Mouse (Mus musculus): Measurements from ENCODE around the gene Axin2. TPM values are rescaled to one million over a fixed set of nuclear protein-coding genes. Genes with fewer than 3 reads are reported as not detected.

The Axin2 gene
- polyA plus RNA-seq, 1 experiment from 2014 or later: 5.9 TPM

DNA sequence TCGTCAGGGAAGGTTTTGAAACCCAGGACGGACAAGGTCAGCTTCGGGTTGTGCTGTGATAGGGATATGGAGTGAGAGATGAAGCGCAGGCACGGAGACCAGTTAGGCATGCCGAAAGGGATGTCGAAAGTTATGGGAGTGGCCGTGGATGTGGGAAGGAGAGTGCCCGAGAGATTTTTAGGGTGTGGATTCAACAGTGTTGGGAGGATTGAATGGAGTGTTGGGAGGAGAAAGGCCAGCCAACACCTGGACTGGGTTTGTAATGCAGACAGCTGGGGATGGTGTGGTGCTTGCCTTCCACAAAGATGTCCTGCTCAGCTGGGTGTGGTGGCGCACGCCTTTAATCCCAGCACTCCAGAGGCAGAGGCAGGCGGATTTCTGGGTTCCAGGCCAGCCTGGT lies 8.0 kb upstream of the Axin2 start:
- H3K4me1 ChIP-seq (replicated peaks; ENCODE audit: control insufficient read depth, insufficient read depth, low read length): peaks cover 4% of the 10 kb centered on the region
- H3K9ac ChIP-seq (replicated peaks; ENCODE audit: low read depth, low read length): no peak overlapping the region
- ATAC-seq: no peak
- no peaks in the 10 kb centered on the region for H3K9me3 ChIP-seq (ENCODE audit: control insufficient read depth, low read length)
- H3K4me3 ChIP-seq (replicated peaks; ENCODE audit: low read length): no peak overlapping the region
- H3K27ac ChIP-seq (ENCODE audit: low read length): no peak overlapping the region
- no peaks in the 10 kb centered on the region; the same call in none of the 2 replicates for H3K27me3 ChIP-seq (replicated peaks; ENCODE audit: control insufficient read depth, insufficient read depth, low read length)
- H3K4me2 ChIP-seq (ENCODE audit: low read length): no peak overlapping the region
- no peaks in the 10 kb centered on the region for H3K36me3 ChIP-seq (ENCODE audit: control insufficient read depth, insufficient read depth)
- 97% methylated on average over 12 of the region's 12 CpGs for WGBS

DNA sequence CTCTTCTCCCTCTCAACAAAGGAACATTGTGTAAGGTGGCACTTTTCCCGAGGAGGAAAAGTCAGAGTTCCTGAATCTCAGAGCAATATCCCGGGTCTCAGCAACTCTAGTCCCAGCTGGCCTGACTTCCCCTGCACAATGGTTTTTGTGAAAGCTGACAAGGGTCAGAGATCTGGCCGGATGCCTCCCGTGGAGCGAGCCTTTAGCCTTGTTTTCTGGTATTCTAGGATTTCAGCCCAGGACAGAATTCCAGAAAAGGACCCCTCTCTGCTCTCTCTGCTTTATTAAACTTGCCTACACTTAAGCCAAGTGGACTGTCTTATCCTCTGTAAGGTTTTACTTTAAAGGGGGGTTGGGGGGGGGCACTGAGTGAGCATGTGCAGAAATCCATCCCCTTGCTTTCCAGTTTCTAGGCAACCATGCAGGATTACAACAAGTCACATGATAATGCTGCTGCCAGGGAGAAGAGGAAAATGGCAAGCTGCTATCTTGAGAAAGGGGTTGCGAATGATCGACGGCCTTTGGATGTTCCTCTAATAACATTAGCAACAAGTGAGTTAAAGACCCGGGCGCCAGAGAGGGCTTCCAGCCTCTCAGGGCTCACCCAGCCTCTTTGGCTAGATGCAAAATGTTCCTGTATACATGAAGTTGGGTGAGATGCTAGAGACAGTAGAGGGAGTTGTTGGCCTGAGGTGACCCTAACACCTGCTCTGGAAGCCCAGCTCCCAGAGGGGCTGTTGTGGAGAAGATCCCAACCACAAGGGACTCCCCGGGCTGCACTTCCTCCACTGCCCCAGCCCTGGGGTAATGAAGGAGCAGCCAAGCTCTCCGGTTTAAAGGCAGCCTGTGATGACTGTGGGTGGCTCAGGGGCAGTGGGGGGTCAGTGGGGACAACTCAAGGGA lies 2.5 kb upstream of the Axin2 start:
- WGBS: 7% methylated on average over 12 of the region's 12 CpGs
- H3K4me3 ChIP-seq (replicated peaks; ENCODE audit: low read length): no peak overlapping the region
- H3K9ac ChIP-seq (replicated peaks; ENCODE audit: low read depth, low read length): 0 out of 2 replicates have a peak overlapping the region, but pooled peaks have one; percentile 5
- H3K4me1 ChIP-seq (replicated peaks; ENCODE audit: control insufficient read depth, insufficient read depth, low read length): peaks cover 24% of the 10 kb centered on the region
- no peaks in the 10 kb centered on the region for H3K9me3 ChIP-seq (ENCODE audit: control insufficient read depth, low read length)
- H3K4me2 ChIP-seq (ENCODE audit: low read length): peak overlapping the region; percentile 18
- no peaks in the 10 kb centered on the region for H3K36me3 ChIP-seq (ENCODE audit: control insufficient read depth, insufficient read depth)
- H3K27me3 ChIP-seq (replicated peaks; ENCODE audit: control insufficient read depth, insufficient read depth, low read length): no peaks in the 10 kb centered on the region
- peak overlapping the region; percentile 29; the same call in 1 of the 2 replicates for H3K27ac ChIP-seq (ENCODE audit: low read length)
- no peak for ATAC-seq

DNA sequence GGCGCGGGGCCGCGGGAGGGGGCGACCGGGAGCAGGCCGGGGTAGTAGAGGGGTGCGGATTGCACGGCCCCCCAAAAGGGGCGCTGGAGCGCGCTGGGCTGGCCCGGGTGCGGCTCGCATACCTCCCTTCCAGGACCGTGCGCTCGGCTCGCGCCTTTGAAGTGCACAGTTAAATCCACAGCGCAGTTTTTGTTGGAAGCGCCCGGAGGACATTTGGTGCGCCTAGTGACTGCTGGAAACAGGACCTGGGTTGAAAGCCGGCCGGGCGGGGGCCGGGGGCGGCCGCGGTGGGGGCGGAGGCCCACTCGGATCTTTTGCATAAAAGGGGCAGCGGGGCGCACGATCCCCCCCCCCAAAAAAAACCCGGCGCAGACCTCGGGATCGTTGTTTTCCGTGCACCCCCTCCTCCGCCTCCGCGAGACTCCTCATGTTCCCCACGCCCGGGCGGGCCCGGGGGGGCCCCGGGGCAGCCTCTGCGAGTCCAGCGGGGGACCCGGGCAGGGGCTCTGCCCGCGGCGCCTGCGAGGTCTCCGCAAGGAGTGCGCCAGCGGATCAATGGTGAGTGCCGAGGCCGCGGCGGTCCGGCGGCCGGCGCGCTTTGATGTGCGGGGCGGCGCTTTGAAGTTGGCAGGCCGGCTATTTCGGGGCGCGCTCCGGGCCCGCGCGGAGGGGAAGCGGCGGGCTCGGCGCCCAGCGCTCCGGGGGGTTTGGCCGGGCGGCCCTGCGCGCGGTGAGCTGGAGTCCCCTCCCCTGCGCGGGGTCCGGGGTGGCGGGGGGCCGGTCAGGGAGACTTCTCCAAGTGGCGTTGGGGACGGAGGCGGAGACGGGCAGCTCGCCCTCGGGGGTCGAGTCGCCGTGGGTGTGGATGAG lies 722 bp downstream of the Axin2 start:
- Histone ChIP-seq H3K27me3 (replicated peaks; ENCODE audit: control insufficient read depth, insufficient read depth, low read length) (no peaks in the 10 kb centered on the region), H3K36me3 (ENCODE audit: control insufficient read depth, insufficient read depth) (no peaks in the 10 kb centered on the region), H3K9me3 (ENCODE audit: control insufficient read depth, low read length) (no peaks in the 10 kb centered on the region), H3K27ac (ENCODE audit: low read length) (peak overlapping the region; percentile 100), H3K9ac (replicated peaks; ENCODE audit: low read depth, low read length) (peak overlapping the region; percentile 94), H3K4me1 (replicated peaks; ENCODE audit: control insufficient read depth, insufficient read depth, low read length) (peaks cover 56% of the 10 kb centered on the region), H3K4me3 (replicated peaks; ENCODE audit: low read length) (peak overlapping the region; percentile 94), H3K4me2 (ENCODE audit: low read length) (peak overlapping the region; percentile 95)
- WGBS: under 1% methylated on average over 89 of the region's 104 CpGs
- peak; percentile 85 for ATAC-seq

DNA sequence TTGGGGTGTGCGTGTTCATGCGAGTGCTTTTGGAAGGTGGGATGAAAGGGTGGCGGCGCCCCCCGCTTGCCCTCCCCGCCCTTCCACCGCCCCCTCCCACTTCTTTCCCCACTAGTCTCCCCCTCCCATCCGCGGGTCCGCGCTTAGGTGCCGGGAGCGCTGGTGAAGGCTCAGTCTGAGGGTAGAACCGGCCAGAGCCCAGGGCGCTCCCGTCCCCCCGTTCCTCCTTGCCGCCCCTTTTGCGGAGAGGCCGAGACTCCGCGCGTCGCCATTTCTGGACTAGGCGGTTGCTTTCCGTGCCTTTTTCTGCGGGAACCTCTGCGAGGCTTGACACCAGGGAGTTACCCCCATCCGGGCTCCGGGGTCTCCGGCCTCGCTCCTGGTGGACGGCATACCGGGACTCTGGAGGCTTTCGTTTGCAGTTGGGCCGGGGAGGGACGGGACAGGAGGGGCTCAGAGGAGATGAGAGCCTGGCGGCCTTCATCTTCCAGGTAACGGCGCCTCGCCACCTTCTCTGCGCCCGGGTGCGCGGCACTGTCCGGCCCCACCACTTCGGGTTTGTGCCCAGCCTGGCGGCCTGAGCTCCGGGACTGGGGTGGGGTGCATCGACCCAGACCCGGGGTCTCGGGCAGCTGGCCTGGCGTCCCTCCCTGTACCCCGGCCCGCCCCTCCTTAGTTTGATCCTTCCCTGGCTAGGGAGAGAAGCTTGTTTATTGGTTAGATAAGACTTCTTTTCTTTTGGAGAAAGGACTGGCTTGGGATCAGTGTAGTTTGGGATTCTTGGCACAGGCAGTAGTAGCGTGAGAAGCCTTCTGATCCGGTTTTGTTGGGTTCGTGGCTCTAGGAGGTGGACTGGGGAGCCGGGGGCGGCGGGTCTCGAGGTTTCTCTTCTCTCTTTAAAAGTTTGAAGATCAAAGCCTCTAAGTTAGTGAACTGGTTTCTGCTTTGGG lies 1.6 kb downstream of the Axin2 start:
- Histone ChIP-seq H3K27ac (ENCODE audit: low read length) (peak overlapping the region; percentile 100), H3K27me3 (replicated peaks; ENCODE audit: control insufficient read depth, insufficient read depth, low read length) (no peaks in the 10 kb centered on the region), H3K9ac (replicated peaks; ENCODE audit: low read depth, low read length) (peak overlapping the region; percentile 94), H3K4me3 (replicated peaks; ENCODE audit: low read length) (peak overlapping the region; percentile 94), H3K9me3 (ENCODE audit: control insufficient read depth, low read length) (no peaks in the 10 kb centered on the region), H3K36me3 (ENCODE audit: control insufficient read depth, insufficient read depth) (no peaks in the 10 kb centered on the region), H3K4me1 (replicated peaks; ENCODE audit: control insufficient read depth, insufficient read depth, low read length) (peaks cover 64% of the 10 kb centered on the region), H3K4me2 (ENCODE audit: low read length) (peak overlapping the region; percentile 95)
- peak; percentile 8; the same call in 1 of the 2 replicates for ATAC-seq
- WGBS: 0% methylated on average over 48 of the region's 62 CpGs

DNA sequence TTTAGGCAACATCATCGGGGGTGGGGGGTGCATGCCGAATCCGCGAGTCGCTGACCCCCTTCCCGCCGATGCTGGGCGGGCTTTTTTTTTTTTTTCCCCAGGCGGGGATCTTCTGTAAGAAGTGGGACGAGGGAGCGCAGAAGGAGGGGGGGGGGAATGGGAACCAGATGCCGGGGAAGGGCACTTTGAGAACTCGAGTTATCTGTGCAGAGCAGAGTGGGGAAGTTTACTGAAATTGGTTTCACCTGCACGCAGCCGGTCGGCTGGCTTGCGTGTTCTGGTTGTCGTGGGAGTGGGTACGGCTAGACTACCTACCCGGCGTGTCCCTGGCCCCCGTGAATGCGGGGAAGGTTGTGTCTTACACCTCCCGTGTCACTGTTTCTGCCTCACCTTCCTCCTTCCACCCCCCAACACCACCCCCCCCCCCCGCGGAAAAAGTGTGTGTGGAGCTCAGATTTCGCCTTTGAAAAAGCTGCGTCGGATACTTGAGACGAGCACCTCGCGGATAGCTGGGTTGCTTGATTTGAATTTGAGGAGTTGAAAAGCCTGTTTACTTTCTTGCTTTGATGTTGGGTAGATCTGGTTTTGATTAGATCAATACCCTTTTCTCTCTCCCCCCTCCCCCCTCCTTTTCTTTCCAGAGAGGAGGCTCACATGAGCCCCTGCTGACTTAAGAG lies 2.5 kb downstream of the Axin2 start:
- peaks cover 68% of the 10 kb centered on the region for H3K4me1 ChIP-seq (replicated peaks; ENCODE audit: control insufficient read depth, insufficient read depth, low read length)

DNA sequence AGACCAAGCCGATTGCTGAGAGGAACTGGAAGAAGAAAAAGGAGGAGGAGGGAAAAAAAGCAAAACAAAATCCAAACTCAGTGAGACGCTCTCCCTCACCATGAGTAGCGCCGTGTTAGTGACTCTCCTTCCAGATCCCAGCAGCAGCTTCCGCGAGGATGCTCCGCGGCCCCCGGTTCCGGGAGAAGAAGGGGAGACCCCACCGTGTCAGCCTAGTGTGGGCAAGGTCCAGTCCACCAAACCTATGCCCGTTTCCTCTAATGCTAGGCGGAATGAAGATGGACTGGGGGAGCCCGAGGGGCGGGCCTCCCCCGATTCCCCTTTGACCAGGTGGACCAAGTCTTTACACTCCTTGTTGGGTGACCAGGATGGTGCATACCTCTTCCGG lies 3.0 kb downstream of the Axin2 start:
- ATAC-seq: no peak
- H3K27me3 ChIP-seq (replicated peaks; ENCODE audit: control insufficient read depth, insufficient read depth, low read length): no peaks in the 10 kb centered on the region
- WGBS: 2% methylated on average over 17 of the region's 17 CpGs

More for the DNA sequence above, 2.5 kb downstream of the Axin2 start:
- 0% methylated on average over 30 of the region's 32 CpGs for WGBS
- Histone ChIP-seq H3K36me3 (ENCODE audit: control insufficient read depth, insufficient read depth) (no peaks in the 10 kb centered on the region), H3K27me3 (replicated peaks; ENCODE audit: control insufficient read depth, insufficient read depth, low read length) (no peaks in the 10 kb centered on the region), H3K9me3 (ENCODE audit: control insufficient read depth, low read length) (no peaks in the 10 kb centered on the region), H3K4me2 (ENCODE audit: low read length) (peak overlapping the region; percentile 95), H3K27ac (ENCODE audit: low read length) (no peak overlapping the region), H3K9ac (replicated peaks; ENCODE audit: low read depth, low read length) (peak overlapping the region; percentile 94), H3K4me3 (replicated peaks; ENCODE audit: low read length) (peak overlapping the region; percentile 94)
- ATAC-seq: no peak

DNA sequence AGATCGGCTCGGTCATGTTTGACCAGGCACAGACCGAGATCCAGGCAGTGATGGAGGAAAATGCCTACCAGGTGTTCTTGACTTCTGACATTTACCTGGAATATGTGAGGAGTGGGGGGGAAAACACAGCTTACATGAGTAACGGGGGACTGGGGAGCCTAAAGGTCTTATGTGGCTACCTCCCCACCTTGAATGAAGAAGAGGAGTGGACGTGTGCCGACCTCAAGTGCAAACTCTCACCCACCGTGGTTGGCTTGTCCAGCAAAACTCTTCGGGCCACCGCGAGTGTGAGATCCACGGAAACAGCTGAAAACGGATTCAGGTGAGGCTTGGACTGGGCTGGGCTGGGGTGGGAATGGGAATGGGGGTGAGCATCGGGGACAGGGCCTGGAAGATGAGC lies 3.6 kb downstream of the Axin2 start:
- Histone ChIP-seq H3K4me3 (replicated peaks; ENCODE audit: low read length) (peak overlapping the region; percentile 94), H3K9me3 (ENCODE audit: control insufficient read depth, low read length) (no peaks in the 10 kb centered on the region), H3K4me2 (ENCODE audit: low read length) (peak overlapping the region; percentile 95), H3K9ac (replicated peaks; ENCODE audit: low read depth, low read length) (peak overlapping the region; percentile 94), H3K27me3 (replicated peaks; ENCODE audit: control insufficient read depth, insufficient read depth, low read length) (no peaks in the 10 kb centered on the region), H3K4me1 (replicated peaks; ENCODE audit: control insufficient read depth, insufficient read depth, low read length) (peaks cover 73% of the 10 kb centered on the region), H3K36me3 (ENCODE audit: control insufficient read depth, insufficient read depth) (no peaks in the 10 kb centered on the region), H3K27ac (ENCODE audit: low read length) (no peak overlapping the region)
- WGBS: 35% methylated on average over 13 of the region's 13 CpGs
- ATAC-seq: no peak

More for the DNA sequence above, 3.0 kb downstream of the Axin2 start:
- H3K4me2 ChIP-seq (ENCODE audit: low read length): peak overlapping the region; percentile 95
- H3K9ac ChIP-seq (replicated peaks; ENCODE audit: low read depth, low read length): peak overlapping the region; percentile 94
- H3K27ac ChIP-seq (ENCODE audit: low read length): no peak overlapping the region
- peaks cover 68% of the 10 kb centered on the region for H3K4me1 ChIP-seq (replicated peaks; ENCODE audit: control insufficient read depth, insufficient read depth, low read length)
- no peaks in the 10 kb centered on the region for H3K36me3 ChIP-seq (ENCODE audit: control insufficient read depth, insufficient read depth)
- no peaks in the 10 kb centered on the region for H3K9me3 ChIP-seq (ENCODE audit: control insufficient read depth, low read length)
- peak overlapping the region; percentile 94 for H3K4me3 ChIP-seq (replicated peaks; ENCODE audit: low read length)

DNA sequence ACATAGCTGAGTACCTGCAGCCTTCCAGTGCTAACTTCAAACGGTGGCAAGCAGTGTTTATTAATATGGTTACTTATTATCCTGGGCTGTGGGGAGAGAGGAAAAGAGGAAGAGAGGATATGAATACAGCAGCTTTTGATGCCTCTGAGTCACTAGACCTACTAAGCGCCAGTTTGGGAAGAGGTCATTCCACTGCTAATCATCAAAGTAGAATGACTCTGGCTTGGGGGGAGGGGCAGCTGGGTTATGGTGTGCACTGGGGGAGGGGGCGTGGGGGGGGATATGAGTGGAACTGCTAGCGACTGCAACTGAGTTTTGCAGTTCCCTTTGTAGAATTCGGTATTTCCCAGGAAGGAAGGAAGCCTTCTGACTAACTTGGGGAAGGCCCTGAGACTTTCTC lies 4.2 kb downstream of the Axin2 start:
- peak overlapping the region; percentile 95 for H3K4me2 ChIP-seq (ENCODE audit: low read length)
- H3K27ac ChIP-seq (ENCODE audit: low read length): no peak overlapping the region
- peak overlapping the region; percentile 94 for H3K4me3 ChIP-seq (replicated peaks; ENCODE audit: low read length)
- no peaks in the 10 kb centered on the region for H3K36me3 ChIP-seq (ENCODE audit: control insufficient read depth, insufficient read depth)
- ATAC-seq: no peak
- H3K9me3 ChIP-seq (ENCODE audit: control insufficient read depth, low read length): no peaks in the 10 kb centered on the region
- H3K9ac ChIP-seq (replicated peaks; ENCODE audit: low read depth, low read length): no peak overlapping the region; the same call in 1 of the 2 replicates
- 13% methylated on average over 5 of the region's 5 CpGs for WGBS
- H3K4me1 ChIP-seq (replicated peaks; ENCODE audit: control insufficient read depth, insufficient read depth, low read length): peaks cover 79% of the 10 kb centered on the region
- no peaks in the 10 kb centered on the region for H3K27me3 ChIP-seq (replicated peaks; ENCODE audit: control insufficient read depth, insufficient read depth, low read length)

Data from forebrain, embryonic 16.5 days (tissue).